Mouse (Mus musculus): ENCODE data around the gene Rtn4. TPM values are rescaled to one million over a fixed set of nuclear protein-coding genes. Genes with fewer than 3 reads are reported as not detected.
"Not testable (repeated sequence)": the region's sequence is repeated elsewhere in the genome, so short reads cannot be mapped to it uniquely, and the experiment has no call there.

Rtn4 gene
- polyA plus RNA-seq, 1 experiment from 2014 or later, result 140 TPM

DNA sequence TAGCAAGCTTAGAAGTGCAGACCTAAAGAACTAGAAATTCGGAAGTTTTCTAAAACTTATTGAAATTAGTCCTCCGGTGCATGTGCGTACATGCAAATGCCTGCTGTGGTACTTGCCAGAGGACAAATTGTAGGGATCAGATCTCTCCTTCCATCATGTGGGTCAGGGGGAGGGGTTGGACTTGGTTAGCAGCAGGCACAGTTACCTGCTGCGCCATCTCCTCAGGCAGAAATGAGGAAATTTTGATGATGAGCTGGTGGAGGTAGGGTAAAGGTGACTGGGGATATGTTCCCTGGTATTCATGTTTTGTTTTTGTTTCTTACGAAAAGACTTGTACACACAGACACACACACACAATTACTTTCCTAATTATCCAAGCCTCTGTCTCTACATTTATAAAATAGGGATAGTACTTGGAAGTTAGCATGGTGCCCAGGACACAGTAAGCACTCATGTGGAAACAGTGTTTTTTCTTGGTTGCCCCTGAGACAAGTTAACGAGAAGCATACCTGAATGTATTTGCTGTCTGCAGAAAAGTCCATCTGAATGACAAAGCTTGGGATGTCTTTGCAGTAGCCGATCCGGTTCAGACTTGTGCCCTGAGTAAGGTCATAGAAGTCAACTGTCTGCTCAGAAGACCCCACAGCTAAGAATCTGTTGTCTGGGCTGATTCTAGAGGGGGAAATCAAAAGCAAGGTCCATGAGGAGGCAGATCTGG is 56.2 kb downstream of the Rtn4 start:
- no peaks in the 10 kb centered on the region for H3K27me3 ChIP-seq
- no peak overlapping the region for H3K4me2 ChIP-seq (replicated peaks)
- ATAC-seq (replicated peaks), result no peak
- no peak overlapping the region for H3K9ac ChIP-seq (replicated peaks)
- H3K36me3 ChIP-seq, result peaks cover 34% of the 10 kb centered on the region
- 0 out of 2 replicates have a peak, but pooled peaks cover 4% of the 10 kb centered on the region for H3K4me1 ChIP-seq
- WGBS, result 78% methylated on average over 8 of the region's 8 CpGs
- H3K4me3 ChIP-seq, result no peak overlapping the region
- no peaks in the 10 kb centered on the region for H3K9me3 ChIP-seq
- H3K27ac ChIP-seq (replicated peaks), result no peak overlapping the region

- H3K9ac ChIP-seq (replicated peaks), result no peak overlapping the region
- 0 out of 2 replicates have a peak, but pooled peaks cover 4% of the 10 kb centered on the region for H3K4me1 ChIP-seq
- WGBS, result 100% methylated on average over 1 of the region's 1 CpGs
- no peak overlapping the region for H3K27ac ChIP-seq (replicated peaks)
- ATAC-seq (replicated peaks), result no peak
- no peaks in the 10 kb centered on the region for H3K27me3 ChIP-seq
- no peak overlapping the region for H3K4me3 ChIP-seq
- no peaks in the 10 kb centered on the region for H3K9me3 ChIP-seq
- H3K4me2 ChIP-seq (replicated peaks), result no peak overlapping the region
- peaks cover 30% of the 10 kb centered on the region for H3K36me3 ChIP-seq
Measured at GRCm38 (mm10) chr11:29749468-29749829, 56.7 kb downstream of the Rtn4 start.

DNA sequence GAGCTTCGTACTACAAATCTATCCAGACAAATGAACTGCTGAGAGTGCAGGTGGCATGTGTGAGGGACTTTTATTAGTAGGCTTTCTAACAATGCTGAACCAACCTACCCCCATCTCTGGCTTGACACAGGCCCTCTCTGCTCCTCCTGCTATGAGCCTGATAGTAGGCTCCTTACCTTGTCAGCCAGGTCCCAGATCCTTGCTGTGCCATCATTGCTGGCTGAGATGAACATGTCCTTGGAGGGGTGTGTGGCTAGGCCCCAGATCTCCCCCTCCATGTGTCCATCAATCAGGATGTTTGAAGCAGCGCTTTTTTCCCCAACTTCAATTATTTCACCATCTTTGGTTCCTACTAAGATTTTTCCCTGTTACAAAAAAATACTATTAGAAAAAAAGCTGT is 58.3 kb downstream of the Rtn4 start:
- 0 out of 2 replicates have a peak, but pooled peaks cover 4% of the 10 kb centered on the region for H3K4me1 ChIP-seq
- peaks cover 26% of the 10 kb centered on the region for H3K36me3 ChIP-seq
- 94% methylated on average over 2 of the region's 2 CpGs for WGBS
- no peaks in the 10 kb centered on the region for H3K27me3 ChIP-seq
- no peaks in the 10 kb centered on the region for H3K9me3 ChIP-seq
- no peak overlapping the region for H3K9ac ChIP-seq (replicated peaks)
- no peak overlapping the region for H3K27ac ChIP-seq (replicated peaks)
- no peak overlapping the region for H3K4me2 ChIP-seq (replicated peaks)
- no peak overlapping the region for H3K4me3 ChIP-seq
- ATAC-seq (replicated peaks), result no peak

GRCm38 (mm10) chr11:29751648-29752611 is 59.2 kb downstream of the Rtn4 start:
- H3K4me3 ChIP-seq, result no peak overlapping the region
- H3K4me1 ChIP-seq, result 0 out of 2 replicates have a peak, but pooled peaks cover 4% of the 10 kb centered on the region
- no peak overlapping the region for H3K9ac ChIP-seq (replicated peaks)
- H3K27me3 ChIP-seq, result no peaks in the 10 kb centered on the region
- peaks cover 17% of the 10 kb centered on the region; the same call in 1 of the 2 replicates for H3K36me3 ChIP-seq
- 91% methylated on average over 14 of the region's 14 CpGs for WGBS
- ATAC-seq (replicated peaks), result no peak
- no peak overlapping the region for H3K27ac ChIP-seq (replicated peaks)
- no peaks in the 10 kb centered on the region for H3K9me3 ChIP-seq
- no peak overlapping the region for H3K4me2 ChIP-seq (replicated peaks)

DNA sequence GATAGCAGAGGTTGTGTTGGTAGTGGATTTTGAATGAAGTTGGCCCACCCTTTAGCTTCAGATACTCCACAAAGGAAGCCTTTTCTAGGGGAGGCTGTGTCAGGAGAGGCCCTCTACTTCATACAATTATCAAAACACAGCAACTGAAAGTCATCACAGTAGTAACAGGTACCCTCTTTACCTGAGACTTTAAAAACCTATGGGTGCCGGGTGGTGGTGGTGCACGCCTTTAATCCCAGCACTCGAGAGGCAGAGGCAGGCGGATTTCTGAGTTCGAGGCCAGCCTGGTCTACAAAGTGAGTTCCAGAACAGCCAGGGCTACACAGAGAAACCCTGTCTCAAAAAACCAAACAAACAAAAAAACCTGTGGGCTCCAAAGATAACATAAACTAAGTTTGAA is 63.3 kb downstream of the Rtn4 start:
- H3K4me1 ChIP-seq; ATAC-seq (replicated peaks); H3K27ac ChIP-seq (replicated peaks); H3K4me3 ChIP-seq; H3K27me3 ChIP-seq; H3K9me3 ChIP-seq; H3K36me3 ChIP-seq; H3K4me2 ChIP-seq (replicated peaks); H3K9ac ChIP-seq (replicated peaks): not testable (repeated sequence)
- 98% methylated on average over 5 of the region's 5 CpGs for WGBS

DNA sequence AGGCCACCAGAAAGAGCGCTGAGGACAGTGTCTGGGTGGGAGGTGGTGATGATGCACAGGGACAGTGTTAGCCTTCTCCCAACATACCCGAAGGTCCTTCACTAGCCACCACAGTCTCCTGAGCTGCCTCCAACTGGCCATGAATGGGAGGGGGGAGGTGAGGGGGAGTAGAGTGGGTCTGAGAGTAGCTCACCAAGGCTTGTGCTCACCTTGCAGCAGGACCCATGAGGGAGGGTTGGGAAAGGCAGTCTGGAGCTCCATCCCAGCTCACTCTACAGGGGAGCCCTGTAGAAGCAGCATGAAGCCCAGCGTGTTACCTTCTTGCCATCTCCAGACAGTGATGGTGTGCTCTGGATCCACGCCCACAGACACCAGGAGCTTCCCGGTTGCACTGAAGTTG is 65.9 kb downstream of the Rtn4 start:
- Histone ChIP-seq H3K27me3 (no peaks in the 10 kb centered on the region), H3K9ac (replicated peaks) (no peak overlapping the region), H3K27ac (replicated peaks) (no peak overlapping the region), H3K4me2 (replicated peaks) (no peak overlapping the region), H3K36me3 (no peaks in the 10 kb centered on the region), H3K4me1 (no peaks in the 10 kb centered on the region), H3K9me3 (no peaks in the 10 kb centered on the region), H3K4me3 (no peak overlapping the region)
- ATAC-seq (replicated peaks), result no peak
- WGBS, result 90% methylated on average over 5 of the region's 5 CpGs

DNA sequence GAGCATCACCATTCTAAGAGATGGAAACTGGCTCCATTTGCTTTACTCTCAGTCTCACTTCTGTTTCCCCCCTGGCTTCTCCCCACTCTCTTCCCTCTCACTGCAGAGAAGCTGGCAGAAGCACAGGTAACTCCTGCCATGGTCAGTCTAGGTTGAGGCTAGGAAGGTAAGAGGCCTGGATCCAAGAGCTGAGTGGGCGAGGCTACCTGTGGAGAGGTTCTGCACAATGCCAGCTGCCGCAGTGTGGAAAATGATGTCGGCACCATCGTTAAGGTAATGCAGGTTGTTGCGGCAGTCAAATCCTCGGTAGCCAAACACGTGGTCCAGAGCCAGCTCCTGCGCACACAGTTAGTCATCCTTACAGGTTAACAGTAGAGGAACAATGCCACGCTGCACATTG is 68.6 kb downstream of the Rtn4 start:
- H3K27ac ChIP-seq (replicated peaks), result no peak overlapping the region
- no peak overlapping the region for H3K4me3 ChIP-seq
- no peak overlapping the region for H3K9ac ChIP-seq (replicated peaks)
- no peak overlapping the region for H3K4me2 ChIP-seq (replicated peaks)
- no peaks in the 10 kb centered on the region for H3K4me1 ChIP-seq
- WGBS, result 90% methylated on average over 9 of the region's 9 CpGs
- H3K27me3 ChIP-seq, result no peaks in the 10 kb centered on the region
- H3K9me3 ChIP-seq, result no peaks in the 10 kb centered on the region
- no peaks in the 10 kb centered on the region for H3K36me3 ChIP-seq
- ATAC-seq (replicated peaks), result no peak

DNA sequence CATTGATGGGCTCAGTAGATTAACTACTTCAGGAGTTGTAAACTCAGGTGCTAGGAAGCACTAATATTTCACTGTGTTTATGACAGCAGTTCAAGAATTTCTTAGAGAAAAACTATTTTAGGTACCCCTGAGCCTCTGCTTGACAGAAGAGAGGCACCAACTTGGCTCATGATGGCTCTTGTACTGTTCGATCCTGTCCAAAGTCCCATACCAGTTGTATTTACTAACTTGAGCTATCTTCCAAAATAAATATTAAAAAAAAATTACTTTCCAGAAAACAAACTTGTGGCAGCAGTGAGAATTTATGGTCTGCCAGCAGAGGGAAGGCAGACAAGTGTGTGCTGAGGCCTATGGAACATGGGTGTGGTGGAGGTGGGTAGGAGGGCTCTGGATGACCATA is 70.0 kb downstream of the Rtn4 start:
- WGBS, result 91% methylated on average over 1 of the region's 1 CpGs
- ATAC-seq (replicated peaks), result no peak
- Histone ChIP-seq H3K9me3 (no peaks in the 10 kb centered on the region), H3K27me3 (no peaks in the 10 kb centered on the region), H3K4me2 (replicated peaks) (no peak overlapping the region), H3K4me3 (no peak overlapping the region), H3K36me3 (no peaks in the 10 kb centered on the region), H3K27ac (replicated peaks) (no peak overlapping the region), H3K9ac (replicated peaks) (no peak overlapping the region), H3K4me1 (no peaks in the 10 kb centered on the region)

GRCm38 (mm10) chr11:29765063-29765462 is 72.3 kb downstream of the Rtn4 start:
- Histone ChIP-seq H3K9ac (replicated peaks) (no peak overlapping the region), H3K4me3 (no peak overlapping the region), H3K9me3 (no peaks in the 10 kb centered on the region), H3K4me1 (no peaks in the 10 kb centered on the region), H3K27me3 (no peaks in the 10 kb centered on the region), H3K4me2 (replicated peaks) (no peak overlapping the region), H3K36me3 (no peaks in the 10 kb centered on the region), H3K27ac (replicated peaks) (no peak overlapping the region)
- no peak for ATAC-seq (replicated peaks)
- 37% methylated on average over 4 of the region's 4 CpGs for WGBS

DNA sequence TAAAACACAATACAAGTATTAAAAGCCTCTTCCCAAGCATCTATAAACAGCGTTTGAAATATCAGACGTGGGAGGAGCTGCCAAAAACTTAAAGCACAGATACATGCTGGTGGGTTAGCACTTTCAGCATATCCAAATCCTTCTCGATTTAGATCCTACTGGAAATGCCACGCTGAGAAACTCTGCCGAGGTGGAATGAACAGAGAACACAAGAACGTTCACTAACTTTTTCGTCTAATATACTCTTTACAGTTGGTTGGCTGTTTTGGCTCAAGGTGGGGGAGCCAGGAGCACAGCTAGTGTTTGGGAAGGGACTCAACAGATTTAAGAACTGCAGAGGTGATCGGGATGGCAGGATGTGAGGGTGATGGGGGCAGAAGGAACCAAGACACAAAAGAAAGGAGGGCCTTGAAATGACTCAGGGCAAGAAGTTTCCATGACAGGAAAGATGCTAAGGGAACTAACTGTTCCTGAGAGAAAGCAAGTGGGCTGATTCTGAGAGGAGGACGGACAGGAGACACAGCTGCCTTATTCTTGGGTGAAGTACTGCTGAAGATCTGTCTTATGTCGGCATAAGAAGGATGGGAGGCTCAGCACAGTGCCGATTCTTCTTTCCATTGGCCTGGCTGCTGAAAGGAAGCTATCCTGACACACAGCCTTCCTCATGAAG is 73.7 kb downstream of the Rtn4 start:
- Histone ChIP-seq H3K27me3 (no peaks in the 10 kb centered on the region), H3K4me3 (no peak overlapping the region), H3K36me3 (no peaks in the 10 kb centered on the region), H3K4me2 (replicated peaks) (no peak overlapping the region), H3K9me3 (no peaks in the 10 kb centered on the region), H3K9ac (replicated peaks) (no peak overlapping the region), H3K4me1 (no peaks in the 10 kb centered on the region), H3K27ac (replicated peaks) (no peak overlapping the region)
- ATAC-seq (replicated peaks), result no peak
- 82% methylated on average over 11 of the region's 11 CpGs for WGBS

DNA sequence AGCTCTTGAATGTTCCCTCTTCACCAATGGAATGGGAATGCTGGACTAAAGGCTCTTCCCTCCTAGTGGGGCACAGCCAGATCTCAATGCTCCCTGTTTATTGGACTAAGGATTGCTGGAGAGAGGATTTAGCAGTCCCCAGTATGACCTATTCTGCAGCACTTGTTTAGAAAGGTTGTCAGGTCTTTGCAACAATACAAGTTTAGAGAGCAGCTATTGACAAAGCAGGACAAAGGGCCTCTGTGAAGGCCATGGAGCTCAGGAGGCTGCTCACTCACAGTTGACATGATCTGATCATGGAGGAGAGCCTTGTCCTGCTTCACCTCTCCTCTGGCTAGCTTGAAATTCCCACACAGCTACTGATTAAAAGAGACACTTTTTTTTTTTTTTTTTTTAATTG is 75.8 kb downstream of the Rtn4 start:
- Histone ChIP-seq H3K27me3 (no peaks in the 10 kb centered on the region), H3K9ac (replicated peaks) (no peak overlapping the region), H3K27ac (replicated peaks) (no peak overlapping the region), H3K4me1 (no peaks in the 10 kb centered on the region), H3K36me3 (no peaks in the 10 kb centered on the region), H3K4me2 (replicated peaks) (no peak overlapping the region), H3K9me3 (no peaks in the 10 kb centered on the region), H3K4me3 (no peak overlapping the region)
- no peak for ATAC-seq (replicated peaks)

All from forebrain, embryonic 15.5 days (tissue).